Mouse (Mus musculus) adrenal gland, adult (tissue): ENCODE data around the gene Garnl3.
A peak's percentile ranks its signal among the peaks of the same experiment; 100 is the strongest.
"Not testable (repeated sequence)": the region's sequence is repeated elsewhere in the genome, so short reads cannot be mapped to it uniquely, and the experiment has no call there.

Experiments used
- DNase-seq, 2 experiments: peaks; one replicate each; pipeline ENCODE4 v3.0.0; 2022 to 2023; ENCODE audit warnings: low spot score in 1 of 2; ENCODE audit not compliant: inconsistent age in 2 of 2

Garnl3 gene

GRCm38 (mm10) chr2:33156283-33156781 lies 24.9 kb upstream of the Garnl3 start:
- DNase-seq: no peak

- DNase-seq: peak; percentile 63 to 93
Measured at GRCm38 (mm10) chr2:33154751-33155372, 23.4 kb upstream of the Garnl3 start.

GRCm38 (mm10) chr2:33146994-33147393 lies 15.5 kb upstream of the Garnl3 start:
- DNase-seq: peak; percentile 26 to 52

- DNase-seq: no peak
Measured at GRCm38 (mm10) chr2:33143292-33143691, 11.8 kb upstream of the Garnl3 start.

- no peak for DNase-seq
Measured at GRCm38 (mm10) chr2:33138491-33138890, 7.0 kb upstream of the Garnl3 start.

- no peak for DNase-seq
Measured at GRCm38 (mm10) chr2:33137731-33138130, 6.3 kb upstream of the Garnl3 start.

- DNase-seq: no peak
Measured at GRCm38 (mm10) chr2:33137244-33137643, 5.8 kb upstream of the Garnl3 start.

GRCm38 (mm10) chr2:33136366-33136765 lies 4.9 kb upstream of the Garnl3 start:
- DNase-seq: no peak

GRCm38 (mm10) chr2:33134766-33135490 lies 3.5 kb upstream of the Garnl3 start:
- no peak for DNase-seq

GRCm38 (mm10) chr2:33132306-33132705 lies 852 bp upstream of the Garnl3 start:
- DNase-seq: peak; percentile 27 to 44

GRCm38 (mm10) chr2:33130526-33131483 lies 649 bp downstream of the Garnl3 start:
- DNase-seq: peak; percentile 99 to 100

- DNase-seq: no peak
Measured at GRCm38 (mm10) chr2:33130141-33130525, 1.3 kb downstream of the Garnl3 start.

GRCm38 (mm10) chr2:33129696-33130095 lies 1.8 kb downstream of the Garnl3 start:
- peak in 1 of 2 experiments; percentile 57 for DNase-seq

GRCm38 (mm10) chr2:33129005-33129404 lies 2.4 kb downstream of the Garnl3 start:
- DNase-seq: peak in 1 of 2 experiments; percentile 37

- no peak for DNase-seq
Measured at GRCm38 (mm10) chr2:33127271-33127670, 4.2 kb downstream of the Garnl3 start.

GRCm38 (mm10) chr2:33122856-33123255 lies 8.6 kb downstream of the Garnl3 start:
- peak in 1 of 2 experiments; percentile 39 for DNase-seq

- DNase-seq: no peak
Measured at GRCm38 (mm10) chr2:33100536-33100935, 30.9 kb downstream of the Garnl3 start.

- not testable (repeated sequence) for DNase-seq
Measured at GRCm38 (mm10) chr2:33097326-33097725, 34.1 kb downstream of the Garnl3 start.

- no peak for DNase-seq
Measured at GRCm38 (mm10) chr2:33095221-33095671, 36.2 kb downstream of the Garnl3 start.

GRCm38 (mm10) chr2:33090620-33091520 lies 40.6 kb downstream of the Garnl3 start:
- DNase-seq: no peak
